Mouse (Mus musculus) lung, embryonic 16.5 days (tissue): ENCODE results near the gene Rapgef2. TPM values are rescaled to one million over a fixed set of nuclear protein-coding genes. Genes with fewer than 3 reads are reported as not detected.

ENCODE experiments used
- ATAC-seq: fragments of 200-750 bp; cut with Nextera tagmentation; 2 replicates; pipeline ENCODE4 v1.8.0; 2017; ENCODE audit warnings: low read depth, mild to moderate bottlenecking, moderate library complexity
- H3K27ac ChIP-seq: fragments of 300-500 bp; sonication (generic); 2 replicates; pipeline ENCODE4 v1.5.1; 2014; ENCODE audit warnings: mild to moderate bottlenecking, control low read depth, low read length
- H3K27me3 ChIP-seq: fragments of 300-500 bp; sonication (generic); 2 replicates; pipeline ENCODE4 v1.6.1; 2014; ENCODE audit warnings: low read depth, low read length, mixed read lengths; ENCODE audit not compliant: control insufficient read depth, insufficient read depth
- H3K36me3 ChIP-seq: fragments of 300-500 bp; sonication (generic); 2 replicates; pipeline ENCODE4 v1.6.1; 2014; ENCODE audit warnings: low read length; ENCODE audit not compliant: control insufficient read depth, insufficient read depth
- H3K4me1 ChIP-seq: fragments of 300-500 bp; sonication (generic); replicated peaks from 2 replicates; pipeline ENCODE4 v1.6.1; 2014; ENCODE audit warnings: low read length, mixed read lengths; ENCODE audit not compliant: control insufficient read depth, insufficient read depth
- H3K4me2 ChIP-seq: fragments of 300-500 bp; sonication (generic); 2 replicates; pipeline ENCODE4 v1.6.1; 2014; ENCODE audit warnings: low read depth, low read length, control low read depth
- H3K4me3 ChIP-seq: fragments of 300-500 bp; sonication (generic); 2 replicates; pipeline ENCODE4 v1.5.1; 2014; ENCODE audit warnings: mild to moderate bottlenecking, low read length, control low read depth
- H3K9ac ChIP-seq: fragments of 300-500 bp; sonication (generic); 2 replicates; pipeline ENCODE4 v1.6.1; 2014; ENCODE audit warnings: low read length, control low read depth
- H3K9me3 ChIP-seq: fragments of 300-500 bp; sonication (generic); 2 replicates; pipeline ENCODE4 v1.6.1; 2016; ENCODE audit warnings: low read length; ENCODE audit not compliant: control insufficient read depth
- WGBS: fragments of 180-500 bp; shearing (Covaris S2); extraction: QIAGEN DNeasy Blood & Tissue Kit; methylation state at CpG from one replicate; pipeline ENCODE4 v1.1.7; 2014; 5-methylcytosine and 5-hydroxymethylcytosine counted together
- polyA plus RNA-seq: library from polyadenylated mRNA; unstranded; fragments of >200 nt; fragmentation: Nextera tagmentation; extraction: Ambion mirVana; gene quantifications from 2 replicates; pipeline ENCODE4 v1.2.1, GENCODE M21; 2015

The Rapgef2 gene
- polyA plus RNA-seq, 1 experiment from 2014 or later: 5.1 TPM

- Histone ChIP-seq H3K27ac (no peak overlapping the region), H3K4me1 (peaks cover 20% of the 10 kb centered on the region), H3K4me2 (no peak overlapping the region), H3K27me3 (no peaks in the 10 kb centered on the region), H3K9me3 (no peaks in the 10 kb centered on the region), H3K9ac (no peak overlapping the region), H3K4me3 (no peak overlapping the region), H3K36me3 (no peaks in the 10 kb centered on the region)
- WGBS: 38% methylated on average over 9 of the region's 9 CpGs
- ATAC-seq: peak; percentile 55
Observed at GRCm38 (mm10) chr3:79221296-79222191, 64.8 kb downstream of the Rapgef2 start.

- no peak overlapping the region for H3K4me3 ChIP-seq
- H3K27ac ChIP-seq: peak overlapping the region; percentile 58
- H3K9me3 ChIP-seq: no peaks in the 10 kb centered on the region
- no peak for ATAC-seq
- WGBS: 54% methylated on average over 10 of the region's 10 CpGs
- H3K4me2 ChIP-seq: no peak overlapping the region
- H3K36me3 ChIP-seq: no peaks in the 10 kb centered on the region
- H3K4me1 ChIP-seq: peaks cover 20% of the 10 kb centered on the region
- no peak overlapping the region for H3K9ac ChIP-seq
- H3K27me3 ChIP-seq: no peaks in the 10 kb centered on the region
Observed at GRCm38 (mm10) chr3:79219144-79219930, 67.0 kb downstream of the Rapgef2 start.

GRCm38 (mm10) chr3:79218566-79219051 is 67.7 kb downstream of the Rapgef2 start:
- H3K36me3 ChIP-seq: no peaks in the 10 kb centered on the region
- H3K9ac ChIP-seq: no peak overlapping the region
- H3K4me1 ChIP-seq: peaks cover 18% of the 10 kb centered on the region
- no peak for ATAC-seq
- H3K27me3 ChIP-seq: no peaks in the 10 kb centered on the region
- H3K4me3 ChIP-seq: no peak overlapping the region
- no peak overlapping the region for H3K4me2 ChIP-seq
- no peaks in the 10 kb centered on the region for H3K9me3 ChIP-seq
- 42% methylated on average over 4 of the region's 4 CpGs for WGBS
- H3K27ac ChIP-seq: peak overlapping the region; percentile 49

- H3K9me3 ChIP-seq: no peaks in the 10 kb centered on the region
Observed at GRCm38 (mm10) chr3:79210243-79210642, 76.1 kb downstream of the Rapgef2 start.

GRCm38 (mm10) chr3:79207216-79207615 is 79.1 kb downstream of the Rapgef2 start:
- 82% methylated on average over 2 of the region's 2 CpGs for WGBS
- ATAC-seq: no peak
- Histone ChIP-seq H3K4me3 (no peak overlapping the region), H3K4me1 (peaks cover 20% of the 10 kb centered on the region), H3K36me3 (no peaks in the 10 kb centered on the region), H3K9me3 (no peaks in the 10 kb centered on the region), H3K9ac (no peak overlapping the region), H3K27ac (no peak overlapping the region), H3K4me2 (no peak overlapping the region), H3K27me3 (no peaks in the 10 kb centered on the region)

More at GRCm38 (mm10) chr3:79210243-79210642, 76.1 kb downstream of the Rapgef2 start:
- no peak overlapping the region for H3K4me3 ChIP-seq
- no peaks in the 10 kb centered on the region for H3K27me3 ChIP-seq
- WGBS: 52% methylated on average over 5 of the region's 5 CpGs
- no peaks in the 10 kb centered on the region for H3K36me3 ChIP-seq
- no peak overlapping the region for H3K4me2 ChIP-seq
- no peaks in the 10 kb centered on the region for H3K4me1 ChIP-seq
- H3K9ac ChIP-seq: no peak overlapping the region
- H3K27ac ChIP-seq: no peak overlapping the region
- ATAC-seq: no peak

GRCm38 (mm10) chr3:79206524-79206923 is 79.8 kb downstream of the Rapgef2 start:
- H3K27ac ChIP-seq: no peak overlapping the region
- 85% methylated on average over 7 of the region's 7 CpGs for WGBS
- ATAC-seq: no peak
- no peak overlapping the region for H3K4me2 ChIP-seq
- H3K9ac ChIP-seq: no peak overlapping the region
- no peak overlapping the region for H3K4me3 ChIP-seq
- H3K9me3 ChIP-seq: no peaks in the 10 kb centered on the region
- H3K36me3 ChIP-seq: no peaks in the 10 kb centered on the region
- peaks cover 20% of the 10 kb centered on the region for H3K4me1 ChIP-seq
- H3K27me3 ChIP-seq: no peaks in the 10 kb centered on the region

GRCm38 (mm10) chr3:79205981-79206380 is 80.3 kb downstream of the Rapgef2 start:
- H3K4me3 ChIP-seq: no peak overlapping the region
- no peak overlapping the region for H3K9ac ChIP-seq
- H3K9me3 ChIP-seq: no peaks in the 10 kb centered on the region
- no peaks in the 10 kb centered on the region for H3K36me3 ChIP-seq
- H3K4me2 ChIP-seq: no peak overlapping the region
- WGBS: 72% methylated on average over 4 of the region's 4 CpGs
- H3K27ac ChIP-seq: no peak overlapping the region
- ATAC-seq: no peak
- no peaks in the 10 kb centered on the region for H3K27me3 ChIP-seq
- peaks cover 20% of the 10 kb centered on the region for H3K4me1 ChIP-seq

- no peak for ATAC-seq
- Histone ChIP-seq H3K27ac (0 out of 2 replicates have a peak overlapping the region, but pooled peaks have one; percentile 2), H3K9me3 (no peaks in the 10 kb centered on the region)
Observed at GRCm38 (mm10) chr3:79205112-79205511, 81.2 kb downstream of the Rapgef2 start.

GRCm38 (mm10) chr3:79204261-79204660 is 82.1 kb downstream of the Rapgef2 start:
- Histone ChIP-seq H3K9ac (no peak overlapping the region), H3K36me3 (no peaks in the 10 kb centered on the region), H3K4me1 (peaks cover 20% of the 10 kb centered on the region), H3K27me3 (no peaks in the 10 kb centered on the region), H3K4me3 (no peak overlapping the region), H3K9me3 (no peaks in the 10 kb centered on the region), H3K4me2 (no peak overlapping the region), H3K27ac (no peak overlapping the region)
- no peak for ATAC-seq
- WGBS: 52% methylated on average over 9 of the region's 9 CpGs

More at GRCm38 (mm10) chr3:79205112-79205511, 81.2 kb downstream of the Rapgef2 start:
- no peak overlapping the region for H3K4me3 ChIP-seq
- 25% methylated on average over 3 of the region's 3 CpGs for WGBS
- H3K27me3 ChIP-seq: no peaks in the 10 kb centered on the region
- H3K9ac ChIP-seq: no peak overlapping the region
- H3K36me3 ChIP-seq: no peaks in the 10 kb centered on the region
- H3K4me1 ChIP-seq: peaks cover 20% of the 10 kb centered on the region
- H3K4me2 ChIP-seq: no peak overlapping the region
